Mouse (Mus musculus) c-Kit-positive CD71-negative TER-119-negative erythroid progenitor cells, embryonic 14.5 days (primary cell): ENCODE measurements around the gene Gm5788.
"Not testable (repeated sequence)": the region's sequence is repeated elsewhere in the genome, so short reads cannot be mapped to it uniquely, and the experiment has no call there.

ENCODE experiments used
- DNase-seq: peaks from one replicate; pipeline ENCODE4 v3.0.0-alpha.2; 2013; ENCODE audit warnings: low read depth

Gm5788 gene

DNA sequence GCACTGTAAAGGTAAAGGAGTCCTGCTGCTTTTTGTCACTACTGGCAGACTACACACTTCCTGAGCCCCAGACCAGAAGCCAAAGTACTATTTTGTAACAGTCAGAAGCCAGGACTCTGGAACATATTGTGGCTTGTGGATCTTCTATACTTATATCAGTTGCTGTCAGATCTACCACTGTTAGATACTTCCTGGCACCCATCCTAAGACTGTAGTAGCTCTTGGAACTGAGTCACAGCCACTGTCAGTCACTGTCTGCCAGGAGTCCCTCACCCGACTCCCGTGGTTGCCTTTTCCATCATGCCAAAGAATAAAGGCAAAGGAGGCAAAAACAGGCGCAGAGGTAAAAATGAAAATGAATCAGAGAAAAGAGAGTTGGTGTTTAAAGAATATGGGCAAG is at the start of gene Gm5788:
Gene Gm5788 (plus strand): TSS at position 301 of the 400 bp plus-strand sequence.
- DNase-seq = not testable (repeated sequence)

DNA sequence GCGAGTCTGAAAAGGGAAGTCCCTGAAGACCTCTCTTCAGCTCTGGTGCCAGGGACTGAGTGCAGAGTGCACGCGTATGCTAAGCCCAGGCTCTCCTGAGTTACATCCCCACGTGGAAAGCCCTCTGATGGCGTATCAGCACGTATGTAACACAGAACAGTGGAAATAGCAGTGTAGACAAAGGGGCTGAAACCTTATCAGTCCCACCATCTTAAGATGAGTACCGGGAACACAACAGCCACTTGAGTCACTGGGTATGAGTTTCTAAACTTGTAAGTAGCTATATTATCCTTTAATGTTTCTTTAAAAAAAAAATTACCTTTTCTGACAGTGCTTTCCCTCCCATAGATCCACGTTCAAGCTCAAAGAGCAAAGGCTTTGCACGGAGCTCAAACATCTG is 45.1 kb upstream of the Gm5788 start:
- DNase-seq = no peak

- no peak for DNase-seq
Measured at GRCm38 (mm10) chr12:87464678-87465297, 29.7 kb upstream of the Gm5788 start.

DNA sequence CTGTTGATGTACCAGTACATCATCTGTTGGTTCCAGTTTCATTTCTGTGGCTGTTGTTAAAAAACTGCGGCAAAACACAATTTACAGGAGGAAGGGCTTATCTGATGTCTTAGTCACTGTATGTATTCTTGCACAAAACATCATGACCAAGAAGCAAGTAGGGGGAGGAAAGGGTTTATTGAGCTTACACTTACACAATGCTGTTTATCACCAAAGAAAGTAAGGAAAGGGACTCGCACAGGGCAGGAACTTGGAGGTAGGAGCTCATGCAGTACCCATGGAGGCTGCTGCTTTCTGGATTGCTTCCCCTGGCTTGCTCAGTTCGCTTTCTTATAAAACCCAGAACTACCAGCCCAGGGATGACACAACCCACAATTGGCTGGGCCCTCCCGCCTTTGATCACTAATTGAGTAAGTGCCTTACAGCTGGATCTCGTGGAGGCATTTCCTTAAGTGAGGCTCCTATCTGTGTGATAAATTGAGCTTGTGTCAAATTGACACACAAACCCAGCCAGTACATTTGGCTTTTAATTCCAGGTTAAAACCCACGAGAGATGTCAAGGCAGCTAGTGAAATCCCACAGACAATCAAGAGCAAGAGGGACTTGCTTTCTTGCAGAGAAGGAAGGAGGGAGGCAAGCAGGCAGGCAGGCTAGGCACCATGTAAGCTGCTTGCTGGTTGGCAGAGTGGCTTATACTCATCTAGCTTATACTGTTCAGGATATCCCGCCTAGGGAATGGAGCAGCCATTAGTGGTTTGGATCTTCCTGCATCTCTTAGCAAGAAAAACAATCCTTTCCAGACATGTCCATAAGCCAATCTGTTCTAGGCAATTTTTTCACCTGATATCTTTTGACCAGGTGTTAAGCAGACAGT is 24.0 kb upstream of the Gm5788 start:
- DNase-seq = no peak

DNA sequence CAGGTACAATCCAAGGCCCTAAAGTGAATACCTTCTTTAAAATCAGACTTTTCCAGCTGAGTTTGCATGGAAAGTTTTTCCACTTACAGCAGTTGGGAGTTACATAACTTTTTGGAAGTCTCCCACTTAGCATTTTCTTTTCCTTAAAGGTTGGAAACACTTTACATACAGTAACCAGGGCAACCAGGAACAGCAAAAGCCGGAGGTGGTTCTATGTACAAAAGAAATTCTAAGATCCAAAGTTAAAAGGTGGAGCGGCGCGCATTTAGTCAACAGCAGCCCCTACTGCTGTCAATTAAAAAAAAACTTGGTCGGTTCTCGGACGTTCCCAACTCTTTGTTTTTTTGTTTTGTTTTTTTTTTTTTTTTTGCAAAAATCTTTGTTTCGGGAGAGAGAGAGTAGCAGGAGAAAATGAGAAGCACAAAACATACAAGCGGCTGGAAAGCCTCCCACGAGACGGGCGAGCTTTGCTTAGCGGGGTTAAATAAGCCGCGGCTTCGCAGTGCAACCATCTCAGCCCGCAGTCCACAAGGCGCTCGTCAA is 23.0 kb upstream of the Gm5788 start:
- DNase-seq = no peak

GRCm38 (mm10) chr12:87471964-87472786 is 22.3 kb upstream of the Gm5788 start, which contains the start of gene Snw1:
TSS of gene Snw1 (minus strand) at chr12:87472274.
- peak; percentile 95 for DNase-seq

- DNase-seq = no peak
Measured at GRCm38 (mm10) chr12:87474756-87475155, 19.8 kb upstream of the Gm5788 start.

DNA sequence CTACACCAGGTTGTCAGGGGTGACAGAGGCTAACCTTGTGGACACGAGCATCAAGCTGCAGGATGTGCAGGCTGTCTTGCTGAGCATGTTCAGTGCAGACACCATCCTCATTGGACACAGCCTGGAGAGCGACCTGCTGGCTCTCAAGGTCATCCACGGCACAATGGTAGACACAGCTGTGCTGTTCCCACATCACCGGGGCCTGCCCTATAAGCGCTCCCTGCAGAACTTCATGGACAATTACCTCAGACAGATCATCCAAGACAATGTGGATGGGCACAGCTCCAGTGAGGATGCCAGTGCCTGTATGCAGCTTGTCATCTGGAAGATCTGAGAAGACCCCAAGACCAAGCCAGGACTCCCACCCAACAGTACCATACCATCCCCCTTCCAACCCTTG is 12.0 kb upstream of the Gm5788 start:
- not testable (repeated sequence) for DNase-seq

DNA sequence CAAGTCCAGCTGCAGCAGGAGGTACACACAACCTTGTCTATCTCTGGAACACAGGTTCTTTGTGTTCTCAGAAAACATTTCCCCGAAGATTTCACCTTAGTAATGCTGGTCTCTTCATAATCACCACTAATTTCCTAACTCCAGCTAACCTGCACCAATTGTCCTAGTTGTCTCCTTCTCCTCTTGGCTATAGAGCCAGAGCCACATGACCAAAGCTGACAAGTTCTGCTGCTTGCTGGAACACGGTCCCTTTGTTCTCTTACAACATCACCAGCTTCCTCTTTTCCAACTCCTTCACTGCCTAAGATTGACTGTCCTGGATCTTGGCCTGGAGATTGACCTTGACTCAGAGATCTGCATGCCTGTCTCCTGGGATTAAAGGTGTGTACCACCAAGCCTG is 5.8 kb upstream of the Gm5788 start:
- not testable (repeated sequence) for DNase-seq

GRCm38 (mm10) chr12:87514016-87514415 is 19.5 kb downstream of the Gm5788 start, which contains the start of gene Gm8300:
TSS of gene Gm8300 (plus strand) at chr12:87514316.
- not testable (repeated sequence) for DNase-seq

DNA sequence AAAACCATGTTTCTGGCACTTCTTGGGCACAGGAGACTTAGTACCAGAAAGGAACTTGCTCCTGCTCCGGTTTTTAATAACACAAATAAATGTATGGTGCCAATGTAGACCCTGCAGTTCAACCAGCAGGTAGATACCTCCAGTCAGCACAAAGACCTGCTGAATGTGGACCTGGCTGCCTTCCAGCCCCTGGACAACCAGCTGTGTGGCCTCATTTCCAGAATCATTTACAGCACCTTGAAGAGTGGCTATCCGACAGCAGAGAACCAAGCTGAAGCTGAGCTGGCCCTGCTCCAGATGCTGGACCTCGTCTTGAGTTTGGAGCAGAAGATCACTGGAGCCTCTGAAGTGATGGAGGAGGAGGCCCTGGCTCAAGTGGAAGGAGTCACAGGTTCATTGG is 25.1 kb downstream of the Gm5788 start:
- DNase-seq = not testable (repeated sequence)

DNA sequence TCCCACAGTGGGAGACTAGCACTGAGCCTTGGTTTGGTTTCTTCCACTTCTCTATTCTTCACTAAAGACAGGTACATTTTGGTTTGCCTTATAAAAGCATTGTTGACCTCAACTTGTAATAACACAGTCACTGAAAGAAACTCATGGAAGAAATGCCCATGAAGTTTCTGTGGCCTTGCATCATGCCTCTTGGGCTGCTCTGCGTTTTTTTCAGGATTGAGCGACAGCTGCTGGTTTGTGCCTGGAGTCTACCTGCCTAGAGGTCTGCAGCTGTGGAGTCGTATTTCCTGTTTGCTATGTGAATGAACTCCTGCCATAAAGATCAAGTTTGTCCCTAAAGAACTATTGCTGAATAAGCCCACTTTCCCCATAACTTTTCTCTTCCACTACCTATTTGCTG is 49.4 kb downstream of the Gm5788 start:
- DNase-seq = no peak
